Mouse (Mus musculus): ENCODE data around the gene Hmbs. TPM values are rescaled to one million over a fixed set of nuclear protein-coding genes. Genes with fewer than 3 reads are reported as not detected.

Gene Hmbs
- total and polyA plus RNA-seq, 2 experiments from 2014 or later = 38.8 to 64.3 TPM

- peaks cover 47% of the 10 kb centered on the region for H3K36me3 ChIP-seq (ENCODE audit: insufficient read depth, low read length)
- H3K9ac ChIP-seq (replicated peaks; ENCODE audit: low read length) = no peak overlapping the region
- no peak overlapping the region for H3K27ac ChIP-seq
- 97% methylated on average over 9 of the region's 9 CpGs for WGBS
- DNase-seq (ENCODE audit: low spot score) (no peak), ATAC-seq (no peak)
- no peak for TF ChIP-seq CTCF (IDR thresholded peaks at IDR 0.05; ENCODE audit: low read depth)
- peaks cover 9% of the 10 kb centered on the region for H3K4me1 ChIP-seq (ENCODE audit: insufficient read depth, low read length)
- no peaks in the 10 kb centered on the region for H3K9me3 ChIP-seq (ENCODE audit: low read length)
- no peak overlapping the region for H3K4me3 ChIP-seq (ENCODE audit: low read length)
- no peak overlapping the region for H3K4me2 ChIP-seq (ENCODE audit: low read depth, low read length)
- H3K27me3 ChIP-seq (ENCODE audit: insufficient read depth, low read length) = no peaks in the 10 kb centered on the region
Measured at GRCm38 (mm10) chr9:44347166-44347565, 3.1 kb upstream of the Hmbs start.

GRCm38 (mm10) chr9:44345570-44346433, 1.8 kb upstream of the Hmbs start:
- ATAC-seq = no peak
- H3K4me2 ChIP-seq (ENCODE audit: low read depth, low read length) = no peak overlapping the region
- peaks cover 9% of the 10 kb centered on the region for H3K4me1 ChIP-seq (ENCODE audit: insufficient read depth, low read length)
- H3K4me3 ChIP-seq (ENCODE audit: low read length) = no peak overlapping the region
- no peak for TF ChIP-seq CTCF (IDR thresholded peaks at IDR 0.05; ENCODE audit: low read depth)
- no peak overlapping the region for H3K9ac ChIP-seq (replicated peaks; ENCODE audit: low read length)
- WGBS = 92% methylated on average over 6 of the region's 6 CpGs
- no peak overlapping the region for H3K27ac ChIP-seq
- no peaks in the 10 kb centered on the region for H3K9me3 ChIP-seq (ENCODE audit: low read length)
- H3K27me3 ChIP-seq (ENCODE audit: insufficient read depth, low read length) = no peaks in the 10 kb centered on the region
- peaks cover 36% of the 10 kb centered on the region for H3K36me3 ChIP-seq (ENCODE audit: insufficient read depth, low read length)
- DNase-seq (ENCODE audit: low spot score) = no peak

- DNase-seq (ENCODE audit: low spot score) (no peak), ATAC-seq (no peak)
- peak overlapping the region; percentile 76 for H3K9ac ChIP-seq (replicated peaks; ENCODE audit: low read length)
- peaks cover 19% of the 10 kb centered on the region; the same call in 1 of the 2 replicates for H3K36me3 ChIP-seq (ENCODE audit: insufficient read depth, low read length)
- H3K4me3 ChIP-seq (ENCODE audit: low read length) = peak overlapping the region; percentile 81
- peak overlapping the region; percentile 71 for H3K4me2 ChIP-seq (ENCODE audit: low read depth, low read length)
- H3K27ac ChIP-seq = peak overlapping the region; percentile 97
- no peaks in the 10 kb centered on the region for H3K27me3 ChIP-seq (ENCODE audit: insufficient read depth, low read length)
- 15% methylated on average over 6 of the region's 6 CpGs for WGBS
- peaks cover 9% of the 10 kb centered on the region for H3K4me1 ChIP-seq (ENCODE audit: insufficient read depth, low read length)
- H3K9me3 ChIP-seq (ENCODE audit: low read length) = no peaks in the 10 kb centered on the region
- TF ChIP-seq CTCF (IDR thresholded peaks at IDR 0.05; ENCODE audit: low read depth) = no peak
Measured at GRCm38 (mm10) chr9:44343290-44343689, 738 bp downstream of the Hmbs start.

- no peak overlapping the region for H3K27ac ChIP-seq
- 89% methylated on average over 1 of the region's 1 CpGs for WGBS
- H3K9ac ChIP-seq (replicated peaks; ENCODE audit: low read length) = no peak overlapping the region
- peak overlapping the region; percentile 71; the same call in 1 of the 2 replicates for H3K4me2 ChIP-seq (ENCODE audit: low read depth, low read length)
- DNase-seq (ENCODE audit: low spot score) (no peak), ATAC-seq (no peak)
- H3K36me3 ChIP-seq (ENCODE audit: insufficient read depth, low read length) = peaks cover 13% of the 10 kb centered on the region; the same call in 1 of the 2 replicates
- no peaks in the 10 kb centered on the region for H3K27me3 ChIP-seq (ENCODE audit: insufficient read depth, low read length)
- no peaks in the 10 kb centered on the region for H3K9me3 ChIP-seq (ENCODE audit: low read length)
- no peak for TF ChIP-seq CTCF (IDR thresholded peaks at IDR 0.05; ENCODE audit: low read depth)
- H3K4me1 ChIP-seq (ENCODE audit: insufficient read depth, low read length) = peaks cover 9% of the 10 kb centered on the region
- H3K4me3 ChIP-seq (ENCODE audit: low read length) = no peak overlapping the region
Measured at GRCm38 (mm10) chr9:44342605-44343004, 1.4 kb downstream of the Hmbs start.

- 90% methylated on average over 3 of the region's 3 CpGs for WGBS
- H3K27ac ChIP-seq = no peak overlapping the region
- H3K4me1 ChIP-seq (ENCODE audit: insufficient read depth, low read length) = peaks cover 9% of the 10 kb centered on the region
- peaks cover 8% of the 10 kb centered on the region; the same call in 1 of the 2 replicates for H3K36me3 ChIP-seq (ENCODE audit: insufficient read depth, low read length)
- H3K9ac ChIP-seq (replicated peaks; ENCODE audit: low read length) = no peak overlapping the region
- DNase-seq (ENCODE audit: low spot score) (no peak), ATAC-seq (no peak)
- no peak overlapping the region for H3K4me3 ChIP-seq (ENCODE audit: low read length)
- H3K27me3 ChIP-seq (ENCODE audit: insufficient read depth, low read length) = no peaks in the 10 kb centered on the region
- no peak overlapping the region for H3K4me2 ChIP-seq (ENCODE audit: low read depth, low read length)
- no peaks in the 10 kb centered on the region for H3K9me3 ChIP-seq (ENCODE audit: low read length)
- TF ChIP-seq CTCF (IDR thresholded peaks at IDR 0.05; ENCODE audit: low read depth) = no peak
Measured at GRCm38 (mm10) chr9:44342173-44342572, 1.9 kb downstream of the Hmbs start.

GRCm38 (mm10) chr9:44341487-44341886, 2.5 kb downstream of the Hmbs start:
- Histone ChIP-seq H3K27ac (no peak overlapping the region), H3K4me3 (ENCODE audit: low read length) (no peak overlapping the region), H3K27me3 (ENCODE audit: insufficient read depth, low read length) (no peaks in the 10 kb centered on the region), H3K9ac (replicated peaks; ENCODE audit: low read length) (no peak overlapping the region), H3K36me3 (ENCODE audit: insufficient read depth, low read length) (peaks cover 6% of the 10 kb centered on the region; the same call in 1 of the 2 replicates), H3K4me2 (ENCODE audit: low read depth, low read length) (no peak overlapping the region), H3K9me3 (ENCODE audit: low read length) (no peaks in the 10 kb centered on the region), H3K4me1 (ENCODE audit: insufficient read depth, low read length) (peaks cover 12% of the 10 kb centered on the region)
- no peak for DNase-seq (ENCODE audit: low spot score)
- ATAC-seq = no peak
- 93% methylated on average over 5 of the region's 5 CpGs for WGBS
- TF ChIP-seq CTCF (IDR thresholded peaks at IDR 0.05; ENCODE audit: low read depth) = no peak

GRCm38 (mm10) chr9:44338574-44338973, 5.5 kb downstream of the Hmbs start:
- DNase-seq (ENCODE audit: low spot score) = no peak
- no peak for ATAC-seq
- 83% methylated on average over 5 of the region's 5 CpGs for WGBS

More at GRCm38 (mm10) chr9:44338574-44338973, 5.5 kb downstream of the Hmbs start:
- Histone ChIP-seq H3K4me1 (ENCODE audit: insufficient read depth, low read length) (peaks cover 12% of the 10 kb centered on the region), H3K27me3 (ENCODE audit: insufficient read depth, low read length) (no peaks in the 10 kb centered on the region), H3K4me2 (ENCODE audit: low read depth, low read length) (no peak overlapping the region), H3K27ac (no peak overlapping the region), H3K36me3 (ENCODE audit: insufficient read depth, low read length) (peaks cover 6% of the 10 kb centered on the region; the same call in 1 of the 2 replicates), H3K9ac (replicated peaks; ENCODE audit: low read length) (no peak overlapping the region), H3K9me3 (ENCODE audit: low read length) (no peaks in the 10 kb centered on the region), H3K4me3 (ENCODE audit: low read length) (no peak overlapping the region)
- peak; percentile 25 for TF ChIP-seq CTCF (IDR thresholded peaks at IDR 0.05; ENCODE audit: low read depth)
